Mouse (Mus musculus): ENCODE results near the gene Nufip2.

Nufip2 gene

DNA sequence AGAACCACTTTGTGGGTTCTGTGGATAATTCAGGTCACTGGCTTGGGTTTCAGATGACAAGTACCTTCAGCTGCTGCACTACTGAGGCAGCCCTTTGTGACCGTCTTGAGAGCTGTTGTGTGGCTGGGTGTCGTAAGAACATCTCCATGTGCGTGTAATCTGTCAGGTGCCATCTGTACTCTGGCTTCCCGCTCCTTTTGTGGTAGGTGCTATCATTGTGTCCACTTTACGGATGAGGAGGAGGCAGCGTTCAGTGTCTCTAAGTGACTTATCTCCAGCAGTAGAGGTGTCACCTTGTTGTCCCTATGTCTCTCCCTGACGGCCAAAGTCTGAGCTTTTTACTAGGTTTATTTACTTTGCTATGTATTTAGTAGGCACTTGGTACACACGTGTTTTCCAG, 84.4 kb downstream of the Nufip2 start:
- DNase-seq (ENCODE audit: low spot score in 2 of 2) = no peak

DNA sequence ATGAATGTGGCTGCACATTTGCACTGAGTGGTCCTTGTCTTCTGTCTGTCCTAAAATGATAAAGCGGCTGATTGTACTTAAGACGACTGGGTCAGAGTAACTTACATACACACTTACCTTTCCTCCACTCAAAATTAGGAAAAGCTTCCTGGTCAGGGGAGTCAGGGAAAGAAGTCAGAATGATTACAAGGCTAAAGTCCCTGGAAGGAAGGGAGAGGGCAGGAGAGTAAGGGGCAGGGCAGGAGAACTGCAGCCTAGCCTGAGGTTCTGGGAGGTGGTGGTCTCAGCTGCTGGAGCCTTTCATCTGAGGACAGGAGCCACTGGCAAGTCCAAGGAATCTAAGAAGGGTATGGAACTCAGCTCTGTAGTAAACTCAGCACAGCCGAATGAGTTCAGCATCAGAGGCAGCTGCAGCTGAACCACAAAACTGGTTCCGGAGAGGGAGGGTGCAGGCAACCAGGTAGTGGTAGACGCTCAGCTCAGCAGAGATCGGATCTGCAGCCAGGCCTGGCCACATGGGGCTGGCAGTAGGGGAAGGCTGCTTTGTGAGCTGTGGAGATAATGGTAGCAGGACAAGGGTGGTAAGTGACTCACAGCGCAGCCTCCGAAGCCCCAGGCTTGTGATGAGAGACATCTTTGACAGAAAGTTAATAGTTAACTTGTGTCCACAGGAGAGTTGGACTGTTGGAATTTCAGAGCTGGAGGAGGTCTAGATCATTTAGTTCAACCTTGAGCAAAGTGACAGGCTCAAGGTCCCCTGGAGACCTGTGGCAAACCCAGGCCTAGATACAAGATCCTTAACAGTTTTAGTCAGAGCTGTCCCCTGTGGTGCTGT, 86.1 kb downstream of the Nufip2 start:
- no peak for DNase-seq (ENCODE audit: low spot score in 2 of 2)

- DNase-seq (ENCODE audit: low spot score in 2 of 2) = no peak
These were observed 89.9 kb downstream of the Nufip2 start for GRCm38 (mm10) chr11:77775701-77776400.

DNA sequence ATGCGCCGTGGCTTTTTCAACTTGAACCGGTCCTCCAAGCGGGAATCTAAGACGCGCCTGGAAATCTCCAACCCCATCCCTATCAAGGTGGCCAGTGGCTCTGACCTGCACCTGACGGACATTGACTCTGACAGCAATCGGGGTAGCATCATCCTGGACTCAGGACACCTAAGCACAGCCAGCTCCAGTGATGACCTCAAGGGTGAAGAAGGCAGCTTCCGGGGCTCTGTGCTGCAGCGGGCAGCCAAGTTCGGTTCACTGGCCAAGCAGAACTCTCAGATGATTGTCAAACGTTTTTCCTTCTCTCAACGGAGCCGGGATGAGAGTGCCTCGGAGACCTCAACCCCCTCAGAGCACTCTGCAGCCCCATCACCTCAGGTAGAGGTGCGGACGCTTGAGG, 91.5 kb downstream of the Nufip2 start:
- DNase-seq (ENCODE audit: low spot score in 2 of 2) = no peak

DNA sequence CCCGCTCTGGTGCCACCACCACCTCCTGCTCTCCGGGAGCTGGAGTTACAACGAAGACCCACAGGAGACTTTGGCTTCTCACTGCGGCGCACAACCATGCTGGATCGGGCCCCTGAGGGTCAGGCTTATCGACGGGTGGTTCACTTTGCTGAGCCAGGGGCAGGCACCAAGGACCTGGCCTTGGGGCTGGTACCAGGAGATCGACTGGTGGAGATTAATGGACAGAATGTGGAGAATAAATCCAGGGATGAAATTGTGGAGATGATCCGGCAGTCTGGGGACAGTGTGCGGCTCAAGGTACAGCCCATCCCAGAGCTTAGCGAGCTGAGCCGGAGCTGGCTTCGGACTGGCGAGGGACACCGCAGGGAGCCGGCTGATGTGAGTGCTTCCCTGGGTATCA, 92.0 kb downstream of the Nufip2 start:
- DNase-seq (ENCODE audit: low spot score in 2 of 2) = no peak

DNA sequence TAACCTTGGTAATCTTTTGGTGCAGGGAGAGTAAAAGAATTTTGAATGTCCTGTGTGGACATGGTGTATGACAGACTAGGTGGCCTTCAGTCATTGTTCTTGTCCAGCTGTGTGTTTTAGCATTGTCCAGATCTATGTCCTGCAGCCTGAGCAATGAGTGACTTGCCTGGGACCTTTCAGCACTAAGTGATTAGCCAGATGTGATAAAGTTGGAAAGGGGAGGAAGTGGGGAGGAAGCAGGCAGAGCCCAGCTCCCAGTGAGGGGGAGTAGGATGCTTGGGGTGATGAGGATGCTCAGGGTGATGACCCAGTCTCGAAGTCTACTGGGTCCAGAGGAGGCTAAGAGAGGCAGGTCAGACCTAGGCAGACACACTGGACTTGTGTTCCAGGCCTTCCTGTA, 93.3 kb downstream of the Nufip2 start:
- DNase-seq (ENCODE audit: low spot score in 2 of 2) = no peak

GRCm38 (mm10) chr11:77781088-77781487, 95.1 kb downstream of the Nufip2 start:
- DNase-seq (ENCODE audit: low spot score in 2 of 2) = no peak

DNA sequence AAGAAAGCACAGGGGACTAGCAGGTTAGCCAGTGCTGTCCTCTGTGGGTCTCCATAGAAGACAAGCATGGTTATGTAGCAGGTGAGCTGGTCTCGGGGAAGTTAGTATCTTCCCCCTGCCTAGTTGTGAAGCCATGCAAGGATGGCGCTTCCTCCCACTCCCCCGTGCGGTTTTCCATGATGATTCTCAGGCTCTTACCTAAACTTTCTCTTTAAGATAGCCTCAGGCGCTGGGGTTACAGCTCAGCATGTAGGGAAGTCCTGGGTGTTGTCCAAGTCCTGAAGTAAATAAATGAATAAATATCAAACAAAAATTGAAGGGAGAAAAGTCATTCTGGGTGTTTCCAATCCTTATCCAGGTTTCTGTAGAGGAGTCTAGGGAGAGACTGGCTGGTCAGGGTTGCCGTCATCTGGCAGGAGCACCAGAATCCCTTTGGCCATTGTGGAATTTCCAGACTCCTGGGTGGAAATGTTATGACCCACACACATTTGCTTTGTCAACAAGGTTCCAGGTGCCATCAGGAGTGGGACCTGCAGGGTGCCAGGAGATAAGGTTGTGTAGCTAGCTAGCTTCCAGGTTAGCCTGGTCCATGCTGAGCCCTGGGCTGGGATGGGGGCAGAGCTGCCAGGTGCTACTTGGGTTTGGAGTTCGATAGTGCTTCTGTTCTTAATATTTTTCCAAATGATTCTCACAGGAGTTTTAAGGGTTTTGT, 96.3 kb downstream of the Nufip2 start:
- no peak for DNase-seq (ENCODE audit: low spot score in 2 of 2)

DNA sequence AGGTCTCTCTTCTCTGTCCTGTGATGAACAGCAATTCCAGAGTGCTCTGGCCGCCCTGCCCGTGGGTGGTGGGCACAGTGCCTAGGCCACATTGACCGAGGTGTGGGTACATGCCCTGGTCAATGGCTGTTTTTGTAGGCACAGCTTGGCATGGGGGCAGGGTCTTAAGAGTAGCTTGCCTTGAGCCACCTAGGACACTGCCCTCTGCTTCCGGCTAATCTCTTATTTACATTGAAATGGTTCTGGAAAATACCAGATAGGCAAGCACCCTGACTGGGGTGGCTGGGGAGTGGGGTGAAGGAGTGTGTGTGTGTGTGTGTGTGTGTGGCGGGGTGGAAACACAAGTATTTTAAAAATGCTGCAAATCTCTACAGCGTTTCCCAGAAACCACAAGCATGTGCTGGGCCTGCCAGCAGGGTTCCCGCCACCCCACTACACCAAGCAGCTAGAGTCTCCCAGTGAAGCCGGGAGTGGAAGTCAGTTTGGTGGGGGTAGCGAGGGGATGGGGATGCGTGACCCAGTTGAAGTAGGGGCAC, 97.3 kb downstream of the Nufip2 start:
- DNase-seq (ENCODE audit: low spot score in 2 of 2) = no peak

DNA sequence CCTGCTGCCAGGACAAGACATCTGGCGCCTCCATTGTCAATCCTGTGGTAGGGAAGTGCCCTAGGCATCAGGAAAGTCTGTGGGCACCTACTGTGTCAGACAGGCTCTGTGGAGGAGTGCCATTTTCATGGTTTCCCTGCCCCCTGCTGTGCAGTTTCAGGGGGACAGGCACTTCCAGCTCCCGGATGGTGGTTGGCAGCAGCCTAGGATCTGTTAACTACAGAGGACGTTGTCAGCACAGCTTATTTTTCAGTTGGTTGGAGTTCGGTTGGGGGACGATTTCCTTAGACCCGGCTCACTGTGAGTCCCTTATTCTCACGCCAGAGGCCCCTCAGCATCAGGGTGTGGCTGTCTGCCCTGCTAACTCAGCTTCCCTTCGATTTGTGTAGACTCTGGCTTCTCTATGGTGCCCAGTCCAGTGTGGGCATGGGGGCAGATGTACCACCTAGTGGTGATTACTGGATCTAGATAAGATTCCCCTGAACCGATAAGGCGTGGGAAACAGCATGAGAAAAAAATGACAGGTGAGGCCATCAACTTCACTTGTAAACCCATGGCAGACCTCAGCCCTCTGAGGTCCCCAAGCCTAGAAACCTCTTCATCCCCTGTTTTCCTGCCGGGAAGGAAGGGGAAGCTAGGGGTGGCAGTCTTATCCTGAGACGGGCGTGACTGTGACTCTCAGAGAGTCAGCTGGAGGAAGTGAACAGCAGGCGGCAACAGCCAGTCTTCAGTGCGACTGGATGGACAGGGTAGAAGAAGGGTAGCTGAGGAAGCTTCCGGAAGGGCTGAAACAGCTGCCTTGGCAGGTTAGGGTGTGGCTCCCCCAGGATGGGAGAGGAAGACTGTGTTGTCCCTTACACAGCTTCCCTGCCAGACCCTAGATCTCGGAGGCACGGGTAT, 98.0 kb downstream of the Nufip2 start:
- no peak for DNase-seq (ENCODE audit: low spot score in 2 of 2)

DNA sequence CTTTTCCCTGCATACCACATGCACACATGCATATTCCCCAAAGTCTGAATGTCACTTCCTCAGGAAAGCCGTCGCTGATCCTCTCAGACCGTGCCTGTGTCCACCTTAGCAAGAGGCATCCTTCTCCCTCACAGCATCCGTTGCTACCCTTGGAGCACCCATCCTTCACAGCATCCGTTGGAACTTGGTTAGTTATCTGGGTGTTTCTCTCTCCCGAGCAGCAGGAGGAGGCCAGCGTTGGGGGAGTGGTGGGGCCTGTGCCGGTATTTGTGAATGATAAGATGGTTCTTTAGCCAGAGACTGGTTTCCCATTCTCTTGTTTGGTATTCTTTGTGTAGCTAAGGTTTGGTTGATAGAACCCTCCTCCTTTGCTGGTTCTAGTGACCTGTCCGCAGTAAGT, 98.9 kb downstream of the Nufip2 start:
- DNase-seq (ENCODE audit: low spot score in 2 of 2) = no peak

GRCm38 (mm10) chr11:77785396-77785767, 99.4 kb downstream of the Nufip2 start:
- DNase-seq (ENCODE audit: low spot score in 2 of 2) = no peak

GRCm38 (mm10) chr11:77785768-77786561, 100.0 kb downstream of the Nufip2 start:
- DNase-seq (ENCODE audit: low spot score in 2 of 2) = no peak

- DNase-seq (ENCODE audit: low spot score in 2 of 2) = no peak
These were observed 101.8 kb downstream of the Nufip2 start, which contains the start of gene Gm10277 for GRCm38 (mm10) chr11:77787707-77788106. TSS of gene Gm10277 (minus strand) at chr11:77787747.

GRCm38 (mm10) chr11:77789512-77789911, 103.6 kb downstream of the Nufip2 start:
- DNase-seq (ENCODE audit: low spot score in 2 of 2) = no peak

- DNase-seq (ENCODE audit: low spot score in 2 of 2) = no peak
These were observed 104.3 kb downstream of the Nufip2 start for GRCm38 (mm10) chr11:77790286-77790685.

- DNase-seq (ENCODE audit: low spot score in 2 of 2) = no peak
These were observed 105.3 kb downstream of the Nufip2 start for GRCm38 (mm10) chr11:77791241-77791727.
